Mouse (Mus musculus) liver, postnatal 0 days (tissue): Measurements from ENCODE around the gene Map3k15. TPM values are rescaled to one million over a fixed set of nuclear protein-coding genes. Genes with fewer than 3 reads are reported as not detected.

Source experiments
- ATAC-seq: fragments of 200-750 bp; cut with Nextera tagmentation; 2 replicates; pipeline ENCODE4 v1.8.0; 2017; ENCODE audit warnings: mild to moderate bottlenecking, moderate library complexity
- DNase-seq: peaks from one replicate; pipeline ENCODE4 v3.0.0-alpha.2; 2016
- H3K27ac ChIP-seq: fragments of 300-500 bp; sonication (generic); 2 replicates; pipeline ENCODE4 v1.5.1; 2014; ENCODE audit warnings: antibody characterized with exemption, moderate library complexity, mild to moderate bottlenecking, low read depth
- H3K27me3 ChIP-seq: fragments of 300-500 bp; sonication (generic); 2 replicates; pipeline ENCODE4 v1.6.1; 2014; ENCODE audit warnings: low read length, control low read depth, mixed read lengths; ENCODE audit not compliant: insufficient read depth
- H3K36me3 ChIP-seq: fragments of 300-500 bp; sonication (generic); replicated peaks from 2 replicates; pipeline ENCODE4 v1.6.1; 2014; ENCODE audit warnings: mild to moderate bottlenecking, control low read depth, low read length, moderate library complexity, mixed read lengths; ENCODE audit not compliant: insufficient read depth
- H3K4me1 ChIP-seq: fragments of 300-500 bp; sonication (generic); 2 replicates; pipeline ENCODE4 v1.6.1; 2014; ENCODE audit warnings: antibody characterized with exemption, mild to moderate bottlenecking, control low read depth; ENCODE audit not compliant: insufficient read depth
- H3K4me2 ChIP-seq: fragments of 300-500 bp; sonication (generic); 2 replicates; pipeline ENCODE4 v1.6.1; 2014; ENCODE audit warnings: low read depth, mild to moderate bottlenecking, low read length, moderate library complexity, mixed read lengths
- H3K4me3 ChIP-seq: fragments of 300-500 bp; sonication (generic); 2 replicates; pipeline ENCODE4 v1.5.1; 2014; ENCODE audit warnings: low read depth, low read length
- H3K9ac ChIP-seq: fragments of 300-500 bp; sonication (generic); replicated peaks from 2 replicates; pipeline ENCODE4 v1.6.1; 2014; ENCODE audit warnings: mild to moderate bottlenecking, moderate library complexity
- H3K9me3 ChIP-seq: fragments of 300-500 bp; sonication (generic); 2 replicates; pipeline ENCODE4 v1.6.1; 2016; ENCODE audit warnings: mild to moderate bottlenecking, control low read depth, low read length, mixed read lengths
- CTCF ChIP-seq: sonication (generic); IDR thresholded peaks from 2 replicates; pipeline ENCODE4 v1.5.1; 2016; ENCODE audit warnings: antibody characterized with exemption, low read depth
- EP300 ChIP-seq: IDR thresholded peaks from 2 replicates; pipeline ENCODE4 v1.6.1; 2016; ENCODE audit warnings: antibody characterized with exemption, low read depth, mild to moderate bottlenecking
- WGBS: fragments of 180-500 bp; shearing (Covaris S2); extraction: QIAGEN DNeasy Blood & Tissue Kit; methylation state at CpG from one replicate; pipeline ENCODE4 v1.1.7; 2014; ENCODE audit not compliant: insufficient replicate concordance; 5-methylcytosine and 5-hydroxymethylcytosine counted together
- polyA plus RNA-seq: library from polyadenylated mRNA; unstranded; fragments of >200 nt; fragmentation: Nextera tagmentation; extraction: Ambion mirVana; gene quantifications from 2 replicates; pipeline ENCODE4 v1.2.1, GENCODE M21; 2015

Map3k15 gene
- polyA plus RNA-seq, 1 experiment from 2014 or later, result 0.12 TPM

DNA sequence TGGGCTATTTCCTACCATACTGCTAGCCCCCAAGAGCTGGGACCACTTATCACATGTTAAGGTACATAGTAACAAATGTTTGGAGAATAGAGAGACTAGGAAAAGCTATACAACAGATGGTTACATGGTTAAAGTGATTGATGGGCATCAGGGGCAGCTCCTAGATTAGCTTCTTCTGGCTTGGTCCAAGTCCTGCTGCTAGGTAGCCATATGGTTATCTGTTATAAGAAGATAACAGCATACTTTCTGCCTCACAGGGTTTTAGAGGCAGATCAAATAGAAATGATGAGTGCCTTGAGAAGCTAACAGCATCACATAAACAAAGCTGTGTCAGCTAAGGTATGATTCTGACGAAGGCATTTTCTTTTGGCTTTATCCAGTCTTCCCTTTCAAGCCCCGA, 26.8 kb upstream of the Map3k15 start:
- Histone ChIP-seq H3K36me3 (no peaks in the 10 kb centered on the region; the same call in 1 of the 2 replicates), H3K4me1 (no peaks in the 10 kb centered on the region), H3K4me3 (no peak overlapping the region), H3K27ac (no peak overlapping the region), H3K4me2 (no peak overlapping the region), H3K9ac (no peak overlapping the region), H3K9me3 (no peaks in the 10 kb centered on the region), H3K27me3 (peaks cover 7% of the 10 kb centered on the region; the same call in 1 of the 2 replicates)
- no peak for DNase-seq
- TF ChIP-seq EP300 (no peak), CTCF (no peak)
- ATAC-seq, result no peak
- 67% methylated on average over 2 of the region's 2 CpGs for WGBS

DNA sequence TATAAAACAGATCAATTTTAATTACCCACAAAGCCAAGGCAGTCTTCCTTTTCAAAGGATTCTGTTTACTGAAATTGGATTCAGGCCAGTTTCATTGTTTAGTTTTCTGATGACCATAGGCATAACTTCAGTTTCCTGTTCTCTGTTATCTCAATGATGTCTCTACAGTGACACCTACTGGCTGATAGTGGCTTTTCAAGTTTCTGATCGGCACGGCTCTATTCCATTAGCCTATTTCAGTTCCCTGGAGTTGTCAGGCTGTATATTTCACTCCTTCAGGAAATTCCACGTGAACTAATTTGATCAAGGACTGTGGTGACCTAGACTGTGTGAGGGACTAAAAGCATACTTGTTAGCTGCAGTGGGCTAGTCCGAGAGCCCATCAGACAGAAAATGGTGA, 25.0 kb upstream of the Map3k15 start:
- no peak overlapping the region for H3K9ac ChIP-seq
- H3K9me3 ChIP-seq, result no peaks in the 10 kb centered on the region
- H3K36me3 ChIP-seq, result no peaks in the 10 kb centered on the region; the same call in 1 of the 2 replicates
- no peak overlapping the region for H3K27ac ChIP-seq
- H3K27me3 ChIP-seq, result peaks cover 7% of the 10 kb centered on the region; the same call in 1 of the 2 replicates
- no peak for TF ChIP-seq EP300
- TF ChIP-seq CTCF, result peak; percentile 70
- ATAC-seq (no peak), DNase-seq (peak; percentile 28)
- H3K4me3 ChIP-seq, result no peak overlapping the region
- H3K4me1 ChIP-seq, result no peaks in the 10 kb centered on the region
- WGBS, result 31% methylated on average over 4 of the region's 4 CpGs
- no peak overlapping the region for H3K4me2 ChIP-seq

DNA sequence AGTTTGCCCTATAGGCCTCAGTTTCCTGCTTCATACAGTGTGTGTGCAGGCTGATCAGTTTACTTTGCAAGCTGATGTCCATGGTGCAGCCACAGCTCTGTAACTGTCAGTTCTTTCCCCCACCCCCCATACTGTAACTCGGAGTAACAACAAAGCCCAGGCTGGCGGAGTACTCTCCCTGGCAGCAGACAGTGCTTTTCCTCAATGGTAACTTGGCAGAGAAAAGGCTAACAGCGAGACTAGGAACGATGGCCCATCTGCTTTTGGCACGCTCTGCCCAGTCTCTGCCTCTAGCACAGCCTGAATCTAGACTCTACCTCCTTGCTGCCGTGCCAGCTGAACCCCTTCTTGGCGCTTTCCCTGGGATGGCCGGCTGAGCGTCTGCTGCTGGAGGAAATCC, 24.3 kb upstream of the Map3k15 start:
- H3K9me3 ChIP-seq, result no peaks in the 10 kb centered on the region

DNA sequence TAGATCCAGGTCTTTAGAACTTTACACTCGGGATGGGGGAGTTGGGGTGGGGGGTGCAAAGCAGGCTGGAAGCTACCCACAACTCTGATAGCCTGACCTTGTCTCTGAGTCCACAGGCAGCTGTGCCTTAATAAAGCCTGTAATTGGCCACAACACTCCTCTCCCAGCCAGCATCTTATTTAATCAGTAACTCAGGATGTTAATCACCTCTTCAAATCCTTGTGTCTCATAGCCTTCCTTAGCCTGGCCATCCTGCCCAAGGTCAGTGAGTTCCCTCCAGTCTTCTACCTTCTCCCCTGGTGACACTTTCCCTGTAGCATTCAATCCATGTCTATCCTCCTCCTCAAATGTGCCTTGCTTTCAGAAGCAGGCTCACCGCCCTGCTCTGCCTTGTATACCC, 19.2 kb upstream of the Map3k15 start:
- WGBS, result 75% methylated on average over 2 of the region's 2 CpGs
- peaks cover 3% of the 10 kb centered on the region; the same call in 1 of the 2 replicates for H3K27me3 ChIP-seq
- no peaks in the 10 kb centered on the region for H3K4me1 ChIP-seq
- no peak for DNase-seq
- no peaks in the 10 kb centered on the region for H3K9me3 ChIP-seq
- no peak for TF ChIP-seq EP300
- TF ChIP-seq CTCF, result no peak
- no peaks in the 10 kb centered on the region for H3K36me3 ChIP-seq
- H3K4me2 ChIP-seq, result no peak overlapping the region
- ATAC-seq, result no peak
- H3K9ac ChIP-seq, result no peak overlapping the region
- no peak overlapping the region for H3K4me3 ChIP-seq
- no peak overlapping the region for H3K27ac ChIP-seq

More for the DNA sequence above, 24.3 kb upstream of the Map3k15 start:
- Histone ChIP-seq H3K27ac (no peak overlapping the region), H3K36me3 (no peaks in the 10 kb centered on the region; the same call in 1 of the 2 replicates), H3K4me2 (no peak overlapping the region), H3K27me3 (peaks cover 7% of the 10 kb centered on the region; the same call in 1 of the 2 replicates), H3K4me3 (no peak overlapping the region), H3K4me1 (no peaks in the 10 kb centered on the region), H3K9ac (no peak overlapping the region)
- TF ChIP-seq EP300 (no peak), CTCF (no peak)
- WGBS, result 81% methylated on average over 9 of the region's 9 CpGs
- DNase-seq, result no peak
- no peak for ATAC-seq

DNA sequence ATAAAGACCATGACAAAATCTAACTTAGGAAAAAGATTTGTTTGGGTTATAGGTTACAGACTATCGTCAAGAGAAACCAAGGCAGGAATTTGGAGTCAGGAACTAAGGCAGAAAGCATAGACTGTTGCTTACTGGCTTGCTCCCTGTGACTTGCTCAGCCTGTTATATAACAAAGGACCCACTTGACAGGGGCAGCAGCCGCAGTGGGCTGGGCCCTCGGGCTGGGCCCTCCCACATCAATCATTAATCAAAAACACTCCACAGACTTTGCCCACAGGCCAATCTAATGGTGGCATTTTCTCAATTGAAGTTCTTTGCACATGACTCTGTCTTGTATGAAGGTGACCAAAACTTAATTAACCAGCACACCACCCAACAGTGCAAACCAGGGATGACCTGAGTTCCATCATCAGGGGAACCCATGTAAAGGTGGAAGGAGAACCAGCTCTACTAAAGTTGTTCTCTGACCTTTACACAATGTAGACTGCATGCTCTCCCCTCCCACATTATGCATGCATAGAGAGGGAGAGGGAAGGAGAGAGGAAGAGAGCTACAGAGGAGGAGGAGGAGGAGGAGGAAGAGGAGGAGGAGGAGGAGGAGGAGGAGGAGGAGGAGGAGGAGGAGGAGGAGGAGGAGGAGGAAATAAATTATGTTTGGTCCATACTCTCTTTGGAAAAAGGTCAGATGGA, 17.0 kb upstream of the Map3k15 start:
- DNase-seq, result no peak
- no peak for ATAC-seq
- H3K9ac ChIP-seq, result no peak overlapping the region
- no peaks in the 10 kb centered on the region for H3K36me3 ChIP-seq
- WGBS, result 75% methylated on average over 3 of the region's 3 CpGs
- H3K9me3 ChIP-seq, result no peaks in the 10 kb centered on the region
- TF ChIP-seq EP300, result no peak
- no peak overlapping the region for H3K4me2 ChIP-seq
- no peak overlapping the region for H3K27ac ChIP-seq
- no peaks in the 10 kb centered on the region for H3K27me3 ChIP-seq
- H3K4me3 ChIP-seq, result no peak overlapping the region
- no peaks in the 10 kb centered on the region for H3K4me1 ChIP-seq

DNA sequence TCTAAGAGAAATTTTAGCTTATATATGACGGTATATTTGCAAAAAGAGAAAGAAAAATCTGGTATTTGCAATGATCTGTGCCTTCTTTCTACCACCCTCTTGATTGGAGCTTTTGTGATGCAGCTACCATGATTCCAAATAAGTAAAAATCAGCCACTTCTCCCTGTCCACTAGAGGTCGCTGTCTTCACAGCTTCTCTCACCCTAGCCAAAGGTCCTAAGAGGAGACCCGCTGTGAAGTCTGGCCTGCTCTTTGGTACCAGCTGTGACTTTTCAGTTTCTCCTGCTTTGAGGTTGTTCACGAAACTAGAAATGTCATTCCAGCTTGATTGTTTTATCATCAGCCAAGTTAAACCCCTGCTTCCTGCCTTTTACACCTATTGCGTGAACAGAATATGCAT, 14.5 kb upstream of the Map3k15 start:
- ATAC-seq (no peak), DNase-seq (no peak)
- Histone ChIP-seq H3K36me3 (no peaks in the 10 kb centered on the region), H3K27ac (no peak overlapping the region), H3K4me3 (no peak overlapping the region), H3K27me3 (0 out of 2 replicates have a peak, but pooled peaks cover 2% of the 10 kb centered on the region), H3K9ac (no peak overlapping the region), H3K9me3 (no peaks in the 10 kb centered on the region), H3K4me1 (no peaks in the 10 kb centered on the region), H3K4me2 (no peak overlapping the region)
- TF ChIP-seq CTCF (peak; percentile 73), EP300 (no peak)
- WGBS, result 31% methylated on average over 5 of the region's 5 CpGs
